Mouse (Mus musculus) stomach, embryonic 14.5 days (tissue): ENCODE measurements around the gene Inhbc. TPM values are rescaled to one million over a fixed set of nuclear protein-coding genes. Genes with fewer than 3 reads are reported as not detected.
"Not testable (repeated sequence)": the region's sequence is repeated elsewhere in the genome, so short reads cannot be mapped to it uniquely, and the experiment has no call there.

Experiments
- ATAC-seq: fragments of 200-750 bp; cut with Nextera tagmentation; 2 replicates; pipeline ENCODE4 v1.8.0; 2017; ENCODE audit warnings: low read depth, moderate TSS enrichment; ENCODE audit not compliant: insufficient number of reproducible peaks, insufficient read depth, low FRiP score
- H3K27ac ChIP-seq: fragments of 300-500 bp; sonication (generic); 2 replicates; pipeline ENCODE4 v1.5.1; 2014; ENCODE audit warnings: mild to moderate bottlenecking, low read length, moderate library complexity, mixed read lengths
- H3K27me3 ChIP-seq: fragments of 300-500 bp; sonication (generic); 2 replicates; pipeline ENCODE4 v1.6.1; 2014; ENCODE audit warnings: low read length, control low read depth, mixed read lengths; ENCODE audit not compliant: control insufficient read depth, insufficient read depth
- H3K36me3 ChIP-seq: fragments of 300-500 bp; sonication (generic); 2 replicates; pipeline ENCODE4 v1.6.1; 2014; ENCODE audit warnings: mild to moderate bottlenecking, control low read depth, low read length, moderate library complexity, mixed read lengths; ENCODE audit not compliant: control insufficient read depth, insufficient read depth
- H3K4me1 ChIP-seq: fragments of 300-500 bp; sonication (generic); 2 replicates; pipeline ENCODE4 v1.6.1; 2014; ENCODE audit warnings: low read length, control low read depth, mixed read lengths; ENCODE audit not compliant: control insufficient read depth, insufficient read depth
- H3K4me2 ChIP-seq: fragments of 300-500 bp; sonication (generic); replicated peaks from 2 replicates; pipeline ENCODE4 v1.6.1; 2014; ENCODE audit warnings: low read depth, low read length, control low read depth
- H3K4me3 ChIP-seq: fragments of 300-500 bp; sonication (generic); 2 replicates; pipeline ENCODE4 v1.5.1; 2014; ENCODE audit warnings: low read depth, low read length, control low read depth
- H3K9ac ChIP-seq: fragments of 300-500 bp; sonication (generic); replicated peaks from 2 replicates; pipeline ENCODE4 v1.6.1; 2014; ENCODE audit warnings: low read depth, mild to moderate bottlenecking, control low read depth, low read length, moderate library complexity, mixed read lengths
- H3K9me3 ChIP-seq: fragments of 300-500 bp; sonication (generic); 2 replicates; pipeline ENCODE4 v1.6.1; 2016; ENCODE audit warnings: low read depth, low read length, control low read depth; ENCODE audit not compliant: control insufficient read depth
- WGBS: fragments of 180-500 bp; shearing (Covaris S2); extraction: QIAGEN DNeasy Blood & Tissue Kit; methylation state at CpG from one replicate; pipeline ENCODE4 v1.1.7; 2014; 5-methylcytosine and 5-hydroxymethylcytosine counted together
- polyA plus RNA-seq: library from polyadenylated mRNA; unstranded; fragments of >200 nt; fragmentation: Nextera tagmentation; extraction: Ambion mirVana; gene quantifications from 2 replicates; pipeline ENCODE4 v1.2.1, GENCODE M21; 2014

Gene Inhbc
- polyA plus RNA-seq, 1 experiment from 2014 or later = 0.35 TPM

DNA sequence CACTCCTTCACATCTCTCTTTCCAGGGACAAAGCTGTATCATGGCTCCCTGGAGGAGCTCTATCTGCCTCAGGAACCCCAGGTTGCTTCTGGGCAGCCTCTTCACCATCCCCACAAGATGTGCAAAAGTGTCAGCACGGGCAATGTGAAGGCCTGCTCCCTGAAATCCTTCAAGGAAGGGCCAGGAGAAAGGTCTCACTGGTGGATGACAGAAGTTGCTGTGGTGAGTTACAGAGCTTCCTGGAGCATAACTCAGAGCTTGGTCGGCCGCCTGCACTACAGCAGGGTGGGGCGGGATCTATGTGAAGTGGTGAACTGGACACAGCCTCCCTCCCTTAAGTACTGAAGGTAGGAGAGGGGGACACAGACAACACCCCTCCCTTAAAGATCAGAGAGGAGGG lies 47.6 kb downstream of the Inhbc start:
- Histone ChIP-seq H3K4me2 (no peak overlapping the region), H3K9ac (no peak overlapping the region), H3K9me3 (0 out of 2 replicates have a peak, but pooled peaks cover 3% of the 10 kb centered on the region), H3K4me1 (peaks cover 14% of the 10 kb centered on the region; the same call in 1 of the 2 replicates), H3K4me3 (no peak overlapping the region), H3K27ac (no peak overlapping the region), H3K27me3 (0 out of 2 replicates have a peak, but pooled peaks cover 17% of the 10 kb centered on the region), H3K36me3 (no peaks in the 10 kb centered on the region)
- 71% methylated on average over 4 of the region's 4 CpGs for WGBS
- no peak for ATAC-seq

DNA sequence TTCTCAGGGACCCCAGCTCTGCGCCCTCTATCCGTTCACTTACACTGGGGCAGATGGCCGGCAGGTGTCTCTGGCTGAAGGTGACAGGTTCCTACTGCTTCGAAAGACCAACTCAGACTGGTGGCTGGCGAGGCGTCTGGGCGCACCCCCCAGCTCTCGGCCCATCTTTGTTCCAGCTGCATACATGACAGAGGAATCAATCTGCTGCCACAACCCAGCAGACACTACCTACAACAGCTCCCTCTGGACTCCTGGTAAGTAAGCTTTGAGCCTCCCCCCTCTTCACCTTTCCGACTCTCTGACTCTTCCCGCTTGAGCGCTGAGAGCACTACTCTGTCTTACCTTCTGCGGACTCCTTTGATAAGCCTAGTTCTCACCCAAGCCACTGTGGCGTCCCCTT lies 48.1 kb downstream of the Inhbc start:
- WGBS = 55% methylated on average over 13 of the region's 13 CpGs
- Histone ChIP-seq H3K4me3 (no peak overlapping the region), H3K27me3 (0 out of 2 replicates have a peak, but pooled peaks cover 12% of the 10 kb centered on the region), H3K9ac (no peak overlapping the region), H3K4me2 (no peak overlapping the region), H3K27ac (no peak overlapping the region), H3K9me3 (0 out of 2 replicates have a peak, but pooled peaks cover 2% of the 10 kb centered on the region), H3K4me1 (peaks cover 14% of the 10 kb centered on the region; the same call in 1 of the 2 replicates), H3K36me3 (no peaks in the 10 kb centered on the region)
- ATAC-seq = no peak

DNA sequence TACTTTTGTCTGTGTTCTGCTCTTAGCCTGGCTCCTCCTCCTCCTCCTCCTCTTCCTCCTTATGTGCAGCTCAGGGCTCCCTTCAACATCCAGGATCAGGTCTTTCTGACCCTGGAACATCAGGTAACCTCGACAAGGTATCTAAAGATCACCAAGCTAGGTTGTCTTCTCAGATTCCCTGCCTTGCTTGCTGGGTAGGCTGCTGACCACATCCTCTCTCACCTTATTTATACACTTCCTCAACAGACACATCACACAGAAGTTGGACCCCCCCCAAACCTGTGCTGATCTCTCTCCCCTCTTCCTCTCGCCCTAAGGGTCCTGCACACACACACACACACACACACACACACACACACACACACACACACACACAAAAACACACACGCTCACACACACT lies 48.6 kb downstream of the Inhbc start, which contains the start of gene Arhgap9:
Arhgap9 (plus strand) TSS at position 344 of the 400 bp plus-strand sequence.
- 73% methylated on average over 3 of the region's 3 CpGs for WGBS
- H3K4me1 ChIP-seq = peaks cover 11% of the 10 kb centered on the region; the same call in 1 of the 2 replicates
- no peak within 1 kb of the TSS for H3K4me3 ChIP-seq
- ATAC-seq = no peak
- no peaks in the 10 kb centered on the region for H3K36me3 ChIP-seq
- no peak within 1 kb of the TSS for H3K27ac ChIP-seq
- H3K9ac ChIP-seq = no peak within 1 kb of the TSS
- H3K9me3 ChIP-seq = no peaks in the 10 kb centered on the region
- 0 out of 2 replicates have a peak, but pooled peaks cover 11% of the 10 kb centered on the region for H3K27me3 ChIP-seq
- no peak within 1 kb of the TSS for H3K4me2 ChIP-seq

DNA sequence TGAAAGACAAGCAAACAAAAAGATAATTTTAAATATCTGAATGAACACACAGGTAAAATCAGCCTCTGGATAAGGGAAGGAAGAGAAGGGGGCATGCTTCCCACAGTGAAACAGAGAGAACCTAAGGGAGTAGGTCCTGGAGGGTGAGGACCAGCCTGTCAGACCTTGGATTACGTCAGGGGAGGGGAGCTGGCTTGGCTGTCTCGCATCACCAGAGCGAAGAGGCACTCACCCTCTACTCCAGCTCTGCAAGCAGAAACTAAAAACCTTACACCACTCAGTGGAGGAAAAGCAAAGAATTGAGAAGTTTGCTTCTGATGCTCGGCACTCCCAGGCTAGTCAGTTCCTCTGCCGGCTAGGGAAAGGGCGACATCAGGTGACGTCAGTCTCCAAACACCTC lies 50.3 kb downstream of the Inhbc start:
- 73% methylated on average over 7 of the region's 7 CpGs for WGBS
- Histone ChIP-seq H3K27ac (no peak overlapping the region), H3K4me1 (no peaks in the 10 kb centered on the region), H3K4me3 (no peak overlapping the region), H3K9ac (no peak overlapping the region), H3K36me3 (no peaks in the 10 kb centered on the region), H3K9me3 (no peaks in the 10 kb centered on the region), H3K4me2 (no peak overlapping the region), H3K27me3 (0 out of 2 replicates have a peak, but pooled peaks cover 2% of the 10 kb centered on the region)
- no peak for ATAC-seq

GRCm38 (mm10) chr10:127318009-127318408 lies 52.2 kb downstream of the Inhbc start:
- H3K4me3 ChIP-seq = no peak overlapping the region
- H3K36me3 ChIP-seq = no peaks in the 10 kb centered on the region
- no peaks in the 10 kb centered on the region for H3K4me1 ChIP-seq
- no peaks in the 10 kb centered on the region for H3K27me3 ChIP-seq
- no peak overlapping the region for H3K27ac ChIP-seq
- no peak overlapping the region for H3K9ac ChIP-seq
- no peak overlapping the region for H3K4me2 ChIP-seq
- ATAC-seq = no peak
- H3K9me3 ChIP-seq = no peaks in the 10 kb centered on the region
- WGBS = 36% methylated on average over 4 of the region's 4 CpGs

DNA sequence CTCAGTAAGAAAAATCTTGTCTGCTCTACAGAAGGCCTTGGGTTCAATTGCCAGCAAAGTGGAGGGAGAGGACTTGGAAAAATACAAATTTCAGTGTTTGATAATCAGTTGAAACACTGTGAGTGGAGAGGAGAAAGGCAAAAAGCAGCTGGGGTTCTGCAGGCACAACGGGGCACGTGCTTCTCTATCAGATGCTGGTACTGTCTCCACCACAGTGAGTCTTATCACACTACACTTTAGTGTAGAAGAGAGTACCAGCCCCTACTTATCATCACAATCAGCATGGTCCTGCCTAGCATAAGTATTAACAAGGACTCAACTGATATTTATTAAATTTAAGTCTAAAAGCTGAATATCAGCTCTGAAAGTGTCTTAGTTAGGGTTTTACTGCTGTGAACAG lies 53.0 kb downstream of the Inhbc start:
- no peaks in the 10 kb centered on the region for H3K4me1 ChIP-seq
- H3K9me3 ChIP-seq = no peaks in the 10 kb centered on the region
- H3K36me3 ChIP-seq = no peaks in the 10 kb centered on the region
- no peak overlapping the region for H3K9ac ChIP-seq
- H3K27ac ChIP-seq = no peak overlapping the region
- no peak for ATAC-seq
- 76% methylated on average over 2 of the region's 2 CpGs for whole genome bisulfite sequencing
- no peak overlapping the region for H3K4me2 ChIP-seq
- H3K27me3 ChIP-seq = no peaks in the 10 kb centered on the region
- H3K4me3 ChIP-seq = no peak overlapping the region

- H3K4me2 ChIP-seq, H3K9ac ChIP-seq, ATAC-seq, H3K4me3 ChIP-seq, H3K27ac ChIP-seq, H3K9me3 ChIP-seq, H3K27me3 ChIP-seq, H3K4me1 ChIP-seq, H3K36me3 ChIP-seq: not testable (repeated sequence)
- 85% methylated on average over 1 of the region's 1 CpGs for WGBS
These were observed 55.3 kb downstream of the Inhbc start for GRCm38 (mm10) chr10:127314950-127315349.

GRCm38 (mm10) chr10:127313516-127313915 lies 56.7 kb downstream of the Inhbc start:
- H3K4me2 ChIP-seq, H3K9me3 ChIP-seq, H3K4me3 ChIP-seq, H3K36me3 ChIP-seq, H3K4me1 ChIP-seq, H3K9ac ChIP-seq, H3K27me3 ChIP-seq, ATAC-seq, H3K27ac ChIP-seq: not testable (repeated sequence)
- 91% methylated on average over 5 of the region's 5 CpGs for WGBS

DNA sequence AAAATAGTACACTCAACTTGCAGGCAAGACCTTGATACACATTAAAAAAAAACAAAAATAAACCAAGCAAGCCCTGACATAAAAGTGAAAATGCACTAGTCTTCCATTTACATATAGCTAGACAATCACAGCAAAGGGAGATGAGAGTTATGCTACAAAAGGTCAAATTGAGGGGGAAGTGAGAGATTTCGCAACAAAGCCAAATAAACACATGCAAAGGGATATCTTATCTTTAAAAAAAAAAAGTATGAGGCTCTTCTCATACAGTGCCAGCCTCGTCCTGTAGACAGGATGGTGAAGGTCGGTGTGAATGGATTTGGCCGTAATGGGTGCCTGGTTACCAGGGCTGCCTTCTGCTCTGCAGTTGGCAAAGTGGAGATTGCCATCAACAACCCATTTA lies 57.4 kb downstream of the Inhbc start:
- H3K9me3 ChIP-seq = no peaks in the 10 kb centered on the region
- H3K9ac ChIP-seq = no peak overlapping the region
- H3K27me3 ChIP-seq = no peaks in the 10 kb centered on the region
- ATAC-seq = no peak
- no peak overlapping the region for H3K4me2 ChIP-seq
- peaks cover 7% of the 10 kb centered on the region; the same call in 1 of the 2 replicates for H3K4me1 ChIP-seq
- H3K36me3 ChIP-seq = peaks cover 12% of the 10 kb centered on the region
- 72% methylated on average over 4 of the region's 4 CpGs for WGBS
- H3K27ac ChIP-seq = no peak overlapping the region
- H3K4me3 ChIP-seq = no peak overlapping the region
